10 mouse cellular contexts compared by ENCODE assay signal in the genomic region with DNA sequence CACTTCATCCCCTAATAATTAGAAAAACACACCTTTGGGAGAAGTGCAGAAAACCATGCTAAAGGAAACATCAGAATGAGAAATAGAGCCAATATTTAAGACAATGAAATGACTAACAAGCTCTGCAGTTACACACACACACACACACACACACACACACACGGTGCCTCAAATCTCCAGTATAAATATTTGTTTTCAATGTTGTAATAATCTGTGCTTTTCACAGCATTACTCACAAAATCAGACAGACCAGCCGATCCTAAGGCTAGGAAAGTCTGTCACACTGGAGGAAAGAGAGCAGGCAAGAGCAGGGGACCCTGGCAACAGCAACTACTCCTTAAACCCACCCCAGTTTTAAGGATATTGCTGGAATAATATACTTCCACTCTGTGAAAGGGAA.
A peak's percentile ranks its signal among the peaks of the same experiment; 100 is the strongest.
DNase-seq lines count a peak whose midpoint lies in the region; ATAC-seq and TF ChIP-seq lines count a peak whose summit lies in the region.
"Had no signal": no experiment of that assay in that cellular context is flagged by ENCODE, and none has a peak within 500 bp of the region (broad histone marks: within the 10 kb centered on the region; RNA-seq: fewer than 3 reads in every experiment).

No protein-coding gene starts in this region.

- H3K36me3 ChIP-seq in forebrain, embryonic 15.5 days: no peaks in the 10 kb centered on the region
- H3K36me3 ChIP-seq in forebrain, embryonic 12.5 days (replicated peaks): no peaks in the 10 kb centered on the region
- H3K36me3 ChIP-seq in embryonic facial prominence, embryonic 10.5 days (replicated peaks): no peaks in the 10 kb centered on the region
- no peaks in the 10 kb centered on the region for H3K36me3 ChIP-seq in limb, embryonic 14.5 days (ENCODE audit: control insufficient read depth, insufficient read depth, low read length)

- 73% methylated on average over 2 of the region's 2 CpGs for WGBS in forebrain, embryonic 15.5 days
- 82% methylated on average over 2 of the region's 2 CpGs for WGBS in forebrain, embryonic 12.5 days
- WGBS in embryonic facial prominence, embryonic 10.5 days: 50% methylated on average over 2 of the region's 2 CpGs
- WGBS in limb, embryonic 14.5 days: 38% methylated on average over 2 of the region's 2 CpGs

- peaks cover 21% of the 10 kb centered on the region for H3K4me1 ChIP-seq in forebrain, embryonic 15.5 days
- H3K4me1 ChIP-seq in forebrain, embryonic 12.5 days: peaks cover 11% of the 10 kb centered on the region; the same call in 1 of the 2 replicates
- peaks cover 47% of the 10 kb centered on the region for H3K4me1 ChIP-seq in embryonic facial prominence, embryonic 10.5 days
- peaks cover 18% of the 10 kb centered on the region for H3K4me1 ChIP-seq in limb, embryonic 14.5 days (ENCODE audit: control insufficient read depth, insufficient read depth, low read length)

- ATAC-seq in forebrain, embryonic 15.5 days (replicated peaks): no peak
- ATAC-seq in forebrain, embryonic 12.5 days (ENCODE audit: low FRiP score): no peak
- no peak; the same call in 1 of the 2 replicates for ATAC-seq in limb, embryonic 14.5 days (ENCODE audit: low FRiP score, low read depth)

- no peak overlapping the region for H3K4me2 ChIP-seq in forebrain, embryonic 15.5 days (replicated peaks)
- no peak overlapping the region for H3K4me2 ChIP-seq in forebrain, embryonic 12.5 days
- H3K4me2 ChIP-seq in limb, embryonic 14.5 days (replicated peaks; ENCODE audit: low read depth, low read length, severe bottlenecking): peak overlapping the region; percentile 44

- no peak overlapping the region for H3K4me3 ChIP-seq in forebrain, embryonic 15.5 days
- no peak overlapping the region for H3K4me3 ChIP-seq in forebrain, embryonic 12.5 days (replicated peaks)
- no peak overlapping the region for H3K4me3 ChIP-seq in left cerebral cortex, adult 2 months
- peak overlapping the region; percentile 28; the same call in 1 of the 2 replicates for H3K4me3 ChIP-seq in embryonic facial prominence, embryonic 10.5 days
- no peak overlapping the region for H3K4me3 ChIP-seq in limb, embryonic 14.5 days (replicated peaks; ENCODE audit: low read length)
- H3K4me3 ChIP-seq: megakaryocyte, embryonic 14.5 days had no signal

- H3K27me3 ChIP-seq in forebrain, embryonic 15.5 days: no peaks in the 10 kb centered on the region
- H3K27me3 ChIP-seq in forebrain, embryonic 12.5 days: 0 out of 2 replicates have a peak, but pooled peaks cover 3% of the 10 kb centered on the region
- H3K27me3 ChIP-seq in embryonic facial prominence, embryonic 10.5 days (replicated peaks; ENCODE audit: low read depth, poor library complexity, severe bottlenecking): no peaks in the 10 kb centered on the region
- no peaks in the 10 kb centered on the region for H3K27me3 ChIP-seq in limb, embryonic 14.5 days (ENCODE audit: control insufficient read depth, insufficient read depth, low read length)
- H3K27me3 ChIP-seq: megakaryocyte, embryonic 14.5 days had no signal

- peak overlapping the region; percentile 63 for H3K27ac ChIP-seq in forebrain, embryonic 15.5 days (replicated peaks)
- H3K27ac ChIP-seq in forebrain, embryonic 12.5 days: no peak overlapping the region
- peak overlapping the region; percentile 91 for H3K27ac ChIP-seq in left cerebral cortex, adult 2 months
- peak overlapping the region; percentile 62 for H3K27ac ChIP-seq in embryonic facial prominence, embryonic 10.5 days (replicated peaks)
- peak overlapping the region; percentile 64; the same call in 1 of the 2 replicates for H3K27ac ChIP-seq in limb, embryonic 14.5 days (replicated peaks; ENCODE audit: low read depth, low read length)

- intact Hi-C loops in left cerebral cortex, adult 2 months (cut with DNase I): loop anchor here (10.0 kb wide), 1 partner anchor 787 kb away; no protein-coding TSS in a partner anchor
- intact Hi-C loops in left cerebral cortex, postnatal 25 days (cut with DNase I): loop anchor here (5.0 kb wide), 1 partner anchor 70 kb away; no protein-coding TSS in a partner anchor

- H3K9me3 ChIP-seq in forebrain, embryonic 15.5 days: no peaks in the 10 kb centered on the region
- no peaks in the 10 kb centered on the region for H3K9me3 ChIP-seq in forebrain, embryonic 12.5 days
- H3K9me3 ChIP-seq in embryonic facial prominence, embryonic 10.5 days: peaks cover 2% of the 10 kb centered on the region; the same call in 1 of the 2 replicates
- H3K9me3 ChIP-seq in limb, embryonic 14.5 days (ENCODE audit: control insufficient read depth, low read length): no peaks in the 10 kb centered on the region

- DNase-seq in left cerebral cortex, adult 2 months (ENCODE audit: extremely low spot score in 1 of 2, low spot score in 2 of 2): no peak
- no peak for DNase-seq in left cerebral cortex, postnatal 25 days (ENCODE audit: low spot score in 2 of 2)
- DNase-seq in embryonic facial prominence, embryonic 10.5 days (ENCODE audit: low spot score): no peak
- no peak for DNase-seq in limb, embryonic 14.5 days (ENCODE audit: low spot score)
- no peak for DNase-seq in retina, postnatal 1 day
- no peak for DNase-seq in layer of hippocampus, adult 9-10 months (ENCODE audit: low spot score)
- DNase-seq: adrenal gland, adult 8-10 months had no signal

- no peak for TF ChIP-seq POLR2A in limb, embryonic 14.5 days (IDR thresholded peaks at IDR 0.05; ENCODE audit: borderline replicate concordance, extremely low read depth, insufficient read depth, insufficient read length)

- H3K9ac ChIP-seq in forebrain, embryonic 15.5 days (replicated peaks): no peak overlapping the region
- H3K9ac ChIP-seq in forebrain, embryonic 12.5 days: no peak overlapping the region
- no peak overlapping the region for H3K9ac ChIP-seq in limb, embryonic 14.5 days (ENCODE audit: low read depth, low read length, severe bottlenecking)

- no peak for TF ChIP-seq CTCF in left cerebral cortex, adult 2 months (IDR thresholded peaks at IDR 0.05)
